Mouse (Mus musculus) gastrocnemius, postnatal 4 days (tissue): ENCODE measurements at regions not wholly inside any gene's neighbourhood (a gene's known extent, or its start where the extent isn't known, plus 50 kb on each side); places are given as distances from the start of the nearest gene placed in this dataset.

Source experiments
- DNase-seq, 2 experiments: peaks; one replicate each; pipeline ENCODE4 v3.0.0; 2021 to 2022; ENCODE audit warnings: low spot score in 2 of 2, mixed read lengths in 2 of 2

DNA sequence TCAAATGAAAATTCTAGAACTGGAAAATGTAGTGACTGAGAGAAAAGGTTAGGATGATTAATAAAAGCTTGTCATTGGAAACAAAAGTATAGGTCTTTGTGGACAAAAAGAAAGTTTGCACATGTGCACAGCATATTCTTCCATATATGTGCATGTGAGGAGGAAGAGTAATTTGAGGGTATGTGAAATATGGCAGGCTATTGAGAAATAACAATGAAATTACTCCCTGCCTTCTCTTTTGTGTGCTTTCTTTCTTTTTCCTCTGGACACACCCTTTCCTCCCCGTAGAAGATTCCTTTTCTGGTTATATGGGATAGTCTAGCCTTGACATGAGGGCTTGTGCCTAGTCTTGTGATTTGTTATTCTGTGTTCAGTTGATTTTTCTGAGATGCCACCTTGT lies 301.9 kb downstream of the Ptprc start:
- DNase-seq = no peak

- no peak for DNase-seq
These were observed 310.5 kb downstream of the Ptprc start for GRCm38 (mm10) chr1:137865030-137865429.

DNA sequence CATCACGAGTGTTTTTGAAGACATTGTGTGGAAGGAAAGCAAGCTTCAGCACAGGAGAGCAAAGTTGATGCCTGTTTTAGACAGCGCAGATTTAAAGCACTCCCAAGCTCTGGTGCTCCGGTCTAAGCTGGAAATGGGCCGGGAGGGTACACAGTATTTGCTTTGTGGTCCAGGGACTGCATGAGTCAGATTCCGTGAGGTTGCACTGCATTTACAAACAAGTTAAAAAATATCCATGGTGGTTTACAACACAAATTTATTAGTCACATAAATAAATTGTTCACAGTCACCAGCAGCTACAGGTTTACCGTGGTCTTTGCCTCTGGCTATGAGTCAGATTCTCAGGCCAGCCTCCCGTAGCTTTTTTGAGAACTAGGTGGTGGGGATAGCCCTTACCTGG lies 312.0 kb downstream of the Ptprc start:
- DNase-seq = no peak

DNA sequence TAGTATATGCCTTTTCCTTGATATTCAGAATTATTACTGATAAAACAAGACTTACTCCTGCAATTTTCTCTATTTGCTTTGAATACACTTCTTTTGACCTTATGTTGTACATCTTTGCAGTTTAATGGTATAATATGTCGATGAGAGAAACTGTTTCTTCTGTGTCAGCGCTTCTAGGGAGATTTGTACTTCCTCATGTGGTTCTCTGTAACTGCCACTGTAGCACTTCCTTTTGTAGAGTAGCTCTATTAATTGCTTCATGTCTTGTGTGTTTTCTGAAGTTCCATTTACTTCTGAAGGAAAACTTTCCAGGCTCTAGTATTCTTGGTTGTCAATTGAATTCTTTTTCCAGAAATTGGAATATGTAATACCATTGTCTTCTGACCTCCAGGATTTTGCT lies 323.2 kb downstream of the Ptprc start:
- DNase-seq = no peak

DNA sequence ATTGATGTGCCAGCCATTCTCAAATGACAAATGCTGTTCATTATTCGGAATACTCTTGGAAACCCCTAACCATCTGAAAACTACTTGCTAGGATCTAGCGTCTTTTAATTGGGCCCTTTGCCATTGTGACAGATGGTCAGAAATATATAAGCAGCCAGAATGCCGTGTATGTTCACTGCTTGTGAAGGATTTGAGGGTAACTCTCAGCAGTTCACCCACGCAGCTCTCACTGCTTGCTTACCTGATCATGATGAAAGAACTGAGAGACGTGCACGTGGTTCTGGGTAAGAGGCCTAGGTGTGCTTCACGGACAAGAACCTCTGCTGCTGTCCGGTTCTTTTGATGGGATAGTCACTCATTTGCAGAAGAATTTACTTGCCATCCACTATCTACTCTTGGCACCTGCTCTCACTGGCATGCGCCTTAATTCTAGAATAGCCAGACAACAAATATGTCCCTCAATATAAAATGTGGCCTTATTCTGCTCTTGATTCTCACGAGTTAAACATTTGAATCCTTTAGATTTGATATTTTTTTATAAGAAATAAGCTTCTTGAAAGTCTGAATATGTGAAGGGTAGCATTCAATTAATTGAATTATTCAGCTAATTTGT lies 328.1 kb downstream of the Ptprc start:
- DNase-seq = no peak

- DNase-seq = no peak
These were observed 328.7 kb downstream of the Ptprc start for GRCm38 (mm10) chr1:137846857-137847256.

- DNase-seq = no peak
These were observed 335.0 kb downstream of the Ptprc start for GRCm38 (mm10) chr1:137840531-137840930.

DNA sequence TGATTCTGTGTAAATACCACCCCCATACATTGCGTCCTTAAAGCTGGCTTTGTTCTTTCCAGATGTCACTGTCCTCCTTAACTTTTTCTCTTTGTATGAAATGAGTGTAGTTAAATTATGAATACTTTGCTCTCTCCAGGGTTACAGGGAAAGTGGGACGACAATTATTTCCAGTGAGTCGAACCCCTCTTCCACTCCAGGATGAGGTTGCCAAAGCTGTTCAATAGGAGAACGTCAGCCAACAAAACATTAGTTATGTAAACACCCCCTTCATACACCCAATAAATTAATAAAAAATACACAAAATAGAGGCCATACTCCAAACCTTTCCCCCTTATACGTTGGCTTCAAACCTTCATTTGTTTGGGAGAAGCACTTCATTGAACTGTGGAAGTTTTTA lies 335.8 kb downstream of the Ptprc start:
- no peak for DNase-seq

- peak in 1 of 2 experiments; percentile 8 for DNase-seq
These were observed 336.2 kb downstream of the Ptprc start for GRCm38 (mm10) chr1:137839263-137839662.

- DNase-seq = no peak
These were observed 337.2 kb downstream of the Ptprc start for GRCm38 (mm10) chr1:137838357-137838756.

GRCm38 (mm10) chr1:137833535-137833934 lies 342.0 kb downstream of the Ptprc start:
- no peak for DNase-seq

- no peak for DNase-seq
These were observed 344.2 kb downstream of the Ptprc start for GRCm38 (mm10) chr1:137831284-137831683.

DNA sequence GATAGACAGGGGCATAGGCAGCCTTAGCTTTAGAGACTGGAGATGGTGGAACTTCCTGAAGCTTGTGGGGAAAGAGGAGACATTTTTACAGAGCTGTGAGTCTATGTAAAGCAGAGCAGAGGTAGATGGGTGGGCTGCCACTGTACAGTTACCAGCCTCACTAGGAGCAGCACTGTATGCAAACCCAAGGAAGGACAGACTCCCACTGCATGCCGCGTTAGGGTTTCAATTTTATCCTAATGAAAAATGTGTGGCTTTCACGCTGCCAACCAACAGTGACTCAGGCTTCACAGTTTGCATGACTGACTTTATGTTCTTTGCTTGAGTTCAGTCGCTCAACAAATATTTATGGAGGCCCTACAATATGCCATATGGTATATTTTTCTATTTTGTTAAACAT lies 348.1 kb downstream of the Ptprc start:
- DNase-seq = no peak

GRCm38 (mm10) chr1:137815401-137815888 lies 360.1 kb downstream of the Ptprc start:
- no peak for DNase-seq

- DNase-seq = no peak
These were observed 361.0 kb downstream of the Ptprc start for GRCm38 (mm10) chr1:137814556-137814955.

- no peak for DNase-seq
These were observed 361.8 kb downstream of the Ptprc start for GRCm38 (mm10) chr1:137813716-137814115.

- no peak for DNase-seq
These were observed 363.5 kb downstream of the Ptprc start for GRCm38 (mm10) chr1:137811981-137812380.

- no peak for DNase-seq
These were observed 368.8 kb downstream of the Ptprc start for GRCm38 (mm10) chr1:137806742-137807141.

DNA sequence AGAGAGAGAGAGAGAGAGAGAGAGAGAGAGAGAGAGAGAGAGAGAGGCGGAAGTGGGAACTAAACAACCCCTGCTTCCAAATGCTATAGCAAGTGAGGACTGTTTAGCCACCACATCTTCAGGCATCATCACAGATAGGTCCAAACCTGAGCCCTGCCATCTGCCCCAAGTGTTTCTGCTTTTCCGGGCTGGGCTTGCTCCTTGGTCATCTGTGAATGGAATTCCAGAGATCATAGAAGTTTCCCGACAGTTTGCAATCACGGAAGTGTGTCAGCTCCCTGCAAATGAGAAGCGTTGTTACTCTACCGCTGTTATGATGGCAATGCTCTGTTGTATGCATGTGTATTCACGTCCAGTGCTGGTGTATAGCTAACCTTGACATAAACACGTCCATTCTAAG lies 369.3 kb downstream of the Ptprc start:
- no peak for DNase-seq

GRCm38 (mm10) chr1:137802119-137802518 lies 373.4 kb downstream of the Ptprc start:
- DNase-seq = no peak

DNA sequence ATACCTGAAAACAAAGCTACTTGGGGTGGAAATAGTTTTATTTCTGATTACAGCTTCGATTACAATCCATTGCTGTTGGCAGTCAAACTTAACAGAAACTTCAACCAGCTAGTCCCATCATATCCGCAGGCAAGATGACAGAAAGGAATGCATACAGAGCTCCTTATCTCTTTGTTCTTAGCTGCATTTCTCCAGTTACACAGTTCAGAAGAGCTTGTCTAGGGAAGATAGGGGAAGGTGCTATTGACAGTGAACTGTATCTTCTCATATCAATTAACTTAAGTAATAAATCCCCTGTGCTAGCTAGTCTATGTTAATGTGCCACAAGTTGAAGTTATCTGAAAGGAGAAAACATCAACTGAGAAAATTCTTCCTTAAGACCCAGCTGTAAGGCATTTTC lies 374.8 kb downstream of the Ptprc start:
- no peak for DNase-seq

DNA sequence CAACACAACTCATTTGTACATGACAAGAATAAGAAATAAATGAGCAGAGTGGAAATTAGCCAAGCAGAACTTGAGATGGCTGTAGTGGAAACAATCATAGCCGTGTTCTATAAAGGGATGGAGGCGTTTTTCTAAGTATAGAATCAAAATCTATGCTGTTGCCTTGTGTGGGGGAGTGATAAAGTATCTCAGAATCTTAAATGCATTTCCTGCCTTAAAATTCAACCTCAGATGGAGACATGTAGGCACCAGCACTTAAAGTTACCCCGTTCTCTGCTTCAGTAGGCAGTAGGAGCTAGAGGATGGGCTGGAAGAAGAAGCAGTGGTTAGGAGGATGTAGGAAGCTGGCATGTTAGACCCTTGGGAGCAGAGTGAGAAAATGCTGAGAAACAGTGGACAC lies 386.7 kb downstream of the Ptprc start:
- DNase-seq = no peak

- DNase-seq = no peak
These were observed 388.9 kb downstream of the Ptprc start for GRCm38 (mm10) chr1:137786653-137787052.

- no peak for DNase-seq
These were observed 400.9 kb downstream of the Ptprc start for GRCm38 (mm10) chr1:137774586-137774985.
